Comparison of ENCODE assay signal across 9 mouse cellular contexts in genomic region chr12:112113710-112114109, GRCm38 (mm10). TPM values are rescaled to one million over a fixed set of nuclear protein-coding genes. Genes with fewer than 3 reads are reported as not detected.
DNase-seq lines count a peak whose midpoint lies in the region; ATAC-seq and TF ChIP-seq lines count a peak whose summit lies in the region.
"Had no signal": no experiment of that assay in that cellular context is flagged by ENCODE, and none has a peak within 500 bp of the region (broad histone marks: within the 10 kb centered on the region; RNA-seq: fewer than 3 reads in every experiment).

No protein-coding gene starts in this region.

- H3K36me3 ChIP-seq in G1E (replicated peaks) = no peaks in the 10 kb centered on the region
- H3K36me3 ChIP-seq in forebrain, embryonic 11.5 days (ENCODE audit: control insufficient read depth, insufficient read depth, low read length) = no peaks in the 10 kb centered on the region
- H3K36me3 ChIP-seq: heart, embryonic 15.5 days had no signal

- 0 out of 2 replicates have a peak, but pooled peaks cover 3% of the 10 kb centered on the region for H3K4me1 ChIP-seq in G1E (ENCODE audit: insufficient read depth, low read depth, low read length)
- H3K4me1 ChIP-seq in forebrain, embryonic 11.5 days (replicated peaks; ENCODE audit: control insufficient read depth, insufficient read depth, low read length) = peaks cover 7% of the 10 kb centered on the region
- H3K4me1 ChIP-seq: heart, embryonic 15.5 days had no signal

- H3K4me3 ChIP-seq in G1E (ENCODE audit: low read depth, low read length) = no peak overlapping the region
- no peak overlapping the region for H3K4me3 ChIP-seq in forebrain, embryonic 11.5 days (ENCODE audit: low read depth, low read length)
- H3K4me3 ChIP-seq: heart, embryonic 15.5 days had no signal

- peaks cover 8% of the 10 kb centered on the region; the same call in 1 of the 2 replicates for H3K27me3 ChIP-seq in G1E (ENCODE audit: insufficient read depth, low read length)
- H3K27me3 ChIP-seq in forebrain, embryonic 11.5 days (ENCODE audit: control insufficient read depth, insufficient read depth, low read length) = no peaks in the 10 kb centered on the region

- H3K9me3 ChIP-seq in G1E (replicated peaks) = no peaks in the 10 kb centered on the region
- no peaks in the 10 kb centered on the region for H3K9me3 ChIP-seq in forebrain, embryonic 11.5 days (ENCODE audit: control insufficient read depth, low read length)
- H3K9me3 ChIP-seq: heart, embryonic 15.5 days had no signal

- DNase-seq in G1E (ENCODE audit: low spot score) = peak; percentile 90
- peak; percentile 34 for DNase-seq in c-Kit-positive CD71-positive TER-119-negative erythroid progenitor cells, embryonic 14.5 days (ENCODE audit: low read depth)
- peak; percentile 90 for DNase-seq in forebrain, embryonic 11.5 days (ENCODE audit: low spot score)
- DNase-seq in heart, postnatal 4 days = peak; percentile 93
- peak; percentile 75 for DNase-seq in layer of hippocampus, adult 9-11 months
- peak; percentile 88 for DNase-seq in lung, postnatal 25 days (ENCODE audit: low spot score)
- peak; percentile 97 for DNase-seq in retina, embryonic 14.5 days (ENCODE audit: low spot score)
- peak; percentile 84 for DNase-seq in thymus, postnatal 4 days

- no peak overlapping the region for H3K4me2 ChIP-seq in forebrain, embryonic 11.5 days (ENCODE audit: low read depth, low read length, severe bottlenecking)
- H3K4me2 ChIP-seq: heart, embryonic 15.5 days had no signal

- no peak overlapping the region for H3K9ac ChIP-seq in forebrain, embryonic 11.5 days (ENCODE audit: low read length)
- H3K9ac ChIP-seq: heart, embryonic 15.5 days had no signal

- 12% methylated on average over 7 of the region's 7 CpGs for WGBS in forebrain, embryonic 11.5 days

- ATAC-seq in G1E (ENCODE audit: extremely low read depth, insufficient number of reproducible peaks, low FRiP score, poor library complexity, severe bottlenecking) = no peak
- peak; percentile 58 for ATAC-seq in forebrain, embryonic 11.5 days (replicated peaks; ENCODE audit: low FRiP score)

- peak; percentile 100 for TF ChIP-seq CTCF in G1E (IDR thresholded peaks at IDR 0.05; ENCODE audit: low read depth, low read length)

- H3K27ac ChIP-seq in forebrain, embryonic 11.5 days (ENCODE audit: low read depth, low read length) = no peak overlapping the region
- H3K27ac ChIP-seq: heart, embryonic 15.5 days had no signal

RNA-seq across cellular contexts. Expression of gene Aspg, which starts 7.2 kb away (rescaled TPM):
- total RNA-seq in G1E (2014; fragmentation: Nextera tagmentation) (not detected in 2 replicates), G1E (2017) (0.33 TPM in 1 of 2 replicates, not detected in the other)
- polyA plus RNA-seq in G1E (2012) = not detected in 2 replicates
- polyA plus RNA-seq in forebrain, embryonic 11.5 days (2014; fragmentation: Nextera tagmentation; extraction: Ambion mirVana) = 0.29 and 1.1 TPM in 2 replicates
- total RNA-seq in heart, postnatal 4 days (2021) = under 1 TPM; 0.20 to 0.26 TPM

RNA-seq across cellular contexts. Expression of gene Kif26a, which starts 32.3 kb away (rescaled TPM):
- total RNA-seq in G1E (2014; fragmentation: Nextera tagmentation) (not detected in 2 replicates), G1E (2017) (0.06 TPM in 1 of 2 replicates, not detected in the other)
- polyA plus RNA-seq in G1E (2012) = not detected in 2 replicates
- 6.4 and 7.1 TPM in 2 replicates for polyA plus RNA-seq in forebrain, embryonic 11.5 days (2014; fragmentation: Nextera tagmentation; extraction: Ambion mirVana)
- total RNA-seq in heart, postnatal 4 days (2021) = 10 to 100 TPM; 29.0 to 32.5 TPM

Comparison
In these comparisons a context has a peak if more than half of its experiments do, and no peak if none do; other contexts are left out.
1. DNase-seq: peak in every context shown above with its lines; median percentile 97 in retina, embryonic 14.5 days; 93 in heart, postnatal 4 days; 90 in G1E; 90 in forebrain, embryonic 11.5 days; 88 in lung, postnatal 25 days; 84 in thymus, postnatal 4 days; 75 in layer of hippocampus, adult 9-11 months; 34 in c-Kit-positive CD71-positive TER-119-negative erythroid progenitor cells, embryonic 14.5 days.
2. RNA of gene Kif26a, which starts 32.3 kb away (total RNA-seq): 29.0 to 32.5 TPM in heart, postnatal 4 days; 0.06 TPM in G1E; every median in the first group is over 10 times any median in the second.